Mouse (Mus musculus): Measurements from ENCODE around the gene Smok2a.
"Not testable (repeated sequence)": the region's sequence is repeated elsewhere in the genome, so short reads cannot be mapped to it uniquely, and the experiment has no call there.

GRCm38 (mm10) chr17:13175609-13176008 is 45.4 kb upstream of the Smok2a start:
- not testable (repeated sequence) for TF ChIP-seq CTCF, POLR2A (IDR thresholded peaks at IDR 0.05; ENCODE audit: extremely low read depth, insufficient read depth, low read length)

Data from cortical plate, adult 2 months (tissue).